Mouse (Mus musculus) C2C12 (cell line): ENCODE results near the gene Tecpr1.

Experiments
- CEBPB ChIP-seq: IDR thresholded peaks from one replicate; pipeline ENCODE4 v1.6.1; 2011; ENCODE audit warnings: low read depth, mild to moderate bottlenecking, control low read depth, moderate library complexity
- CTCF ChIP-seq: IDR thresholded peaks from one replicate; pipeline ENCODE4 v1.5.1; 2011; ENCODE audit not compliant: control insufficient read depth, insufficient read depth, insufficient read length
- FOSL1 ChIP-seq: IDR thresholded peaks from one replicate; pipeline ENCODE4 v1.8.0; 2011; ENCODE audit warnings: mild to moderate bottlenecking, low read length; ENCODE audit not compliant: poor library complexity, insufficient read depth, severe bottlenecking
- MAX ChIP-seq: IDR thresholded peaks from one replicate; pipeline ENCODE4 v1.6.1; 2011; ENCODE audit warnings: mild to moderate bottlenecking, control low read depth
- MYOD1 ChIP-seq: IDR thresholded peaks from one replicate; pipeline ENCODE4 v1.6.1; 2011; ENCODE audit warnings: low read depth; ENCODE audit not compliant: control insufficient read depth, insufficient read length
- USF1 ChIP-seq: IDR thresholded peaks from one replicate; pipeline ENCODE4 v1.6.1; 2011; ENCODE audit warnings: low read depth, mild to moderate bottlenecking, control low read depth, moderate library complexity

GRCm38 (mm10) chr5:144162813-144163517, 60.5 kb downstream of the Tecpr1 start:
- no peak for TF ChIP-seq MAX
- no peak for TF ChIP-seq CTCF
- no peak for TF ChIP-seq USF1
- no peak for TF ChIP-seq MYOD1
- TF ChIP-seq CEBPB: no peak
- no peak for TF ChIP-seq FOSL1
